Mouse (Mus musculus) gastrocnemius, adult 2 months (tissue): ENCODE results near the gene Fos. TPM values are rescaled to one million over a fixed set of nuclear protein-coding genes. Genes with fewer than 3 reads are reported as not detected.

Source experiments
- DNase-seq: peaks from one replicate; pipeline ENCODE4 v3.0.0; 2022
- H3K27ac ChIP-seq: fragments of 200-600 bp; 2 replicates; pipeline ENCODE4 v1.8.1; 2022; ENCODE audit warnings: mild to moderate bottlenecking
- H3K4me3 ChIP-seq: fragments of 200-600 bp; 2 replicates; pipeline ENCODE4 v1.8.1; 2022; ENCODE audit warnings: mild to moderate bottlenecking, moderate library complexity
- CTCF ChIP-seq: fragments of 200-600 bp; IDR thresholded peaks from 2 replicates; pipeline ENCODE4 v1.8.1; 2022; ENCODE audit warnings: antibody characterized with exemption, mild to moderate bottlenecking, moderate library complexity
- intact Hi-C: fragments of 180-260 bp; cut with DNase I; formaldehyde crosslinking; loops from one replicate; pipeline ENCODE4 v1.15.1; 2025
- total RNA-seq, 2 experiments: library from RNA; stranded (reverse); gene quantifications; 2 replicates each; pipeline ENCODE4 v1.2.3; 2021

The Fos gene
- total RNA-seq, 2 experiments from 2014 or later, result 3.6 to 8.7 TPM

GRCm38 (mm10) chr12:85467854-85468253 lies 5.8 kb upstream of the Fos start:
- no peak for TF ChIP-seq CTCF
- H3K27ac ChIP-seq, result 0 out of 2 replicates have a peak overlapping the region, but pooled peaks have one; percentile 12

GRCm38 (mm10) chr12:85468666-85469065 lies 5.0 kb upstream of the Fos start:
- intact Hi-C loops, result no loop called here
- Histone ChIP-seq H3K27ac (peak overlapping the region; percentile 44), H3K4me3 (no peak overlapping the region)
- DNase-seq, result no peak
- no peak for TF ChIP-seq CTCF

More at GRCm38 (mm10) chr12:85467854-85468253, 5.8 kb upstream of the Fos start:
- intact Hi-C loops, result no loop called here
- no peak overlapping the region for H3K4me3 ChIP-seq
- no peak for DNase-seq

- Histone ChIP-seq H3K27ac (peak overlapping the region; percentile 100), H3K4me3 (peak overlapping the region; percentile 90)
- intact Hi-C loops, result loop anchor here (1.0 to 2.0 kb wide), 2 partner anchors 17 to 35 kb away; no protein-coding TSS in a partner anchor
- peak; percentile 95 for DNase-seq
- TF ChIP-seq CTCF, result no peak
These were observed 1.6 kb upstream of the Fos start for GRCm38 (mm10) chr12:85471920-85472655.

GRCm38 (mm10) chr12:85472656-85473410 lies 857 bp upstream of the Fos start:
- DNase-seq, result no peak
- intact Hi-C loops, result loop anchor here (1.0 to 2.0 kb wide), 2 partner anchors 18 to 36 kb away; no protein-coding TSS in a partner anchor
- TF ChIP-seq CTCF, result no peak

GRCm38 (mm10) chr12:85474298-85475231 lies 875 bp downstream of the Fos start:
- intact Hi-C loops, result loop anchor here (5.0 kb wide), 1 partner anchor 102 kb away; the partner anchor contains the start of gene Tmed10
- peak overlapping the region; percentile 100 for H3K27ac ChIP-seq
- no peak for TF ChIP-seq CTCF
- peak overlapping the region; percentile 90 for H3K4me3 ChIP-seq
- peak; percentile 77 for DNase-seq

More at GRCm38 (mm10) chr12:85472656-85473410, 857 bp upstream of the Fos start:
- Histone ChIP-seq H3K4me3 (peak overlapping the region; percentile 90), H3K27ac (peak overlapping the region; percentile 100)

GRCm38 (mm10) chr12:85475232-85475919 lies 1.7 kb downstream of the Fos start:
- TF ChIP-seq CTCF, result no peak
- intact Hi-C loops, result loop anchor here (5.0 kb wide), 1 partner anchor 103 kb away; the partner anchor contains the start of gene Tmed10
- H3K27ac ChIP-seq, result peak overlapping the region; percentile 46
- H3K4me3 ChIP-seq, result peak overlapping the region; percentile 90
- DNase-seq, result no peak

- intact Hi-C loops, result loop anchor here (5.0 kb wide), 1 partner anchor 104 kb away; the partner anchor contains the start of gene Tmed10
- H3K4me3 ChIP-seq, result peak overlapping the region; percentile 90
These were observed 2.5 kb downstream of the Fos start for GRCm38 (mm10) chr12:85475920-85476828.

GRCm38 (mm10) chr12:85477219-85477618 lies 3.5 kb downstream of the Fos start:
- intact Hi-C loops, result loop anchor here (5.0 kb wide), 1 partner anchor 105 kb away; the partner anchor contains the start of gene Tmed10
- no peak for DNase-seq
- Histone ChIP-seq H3K4me3 (no peak overlapping the region; the same call in 1 of the 2 replicates), H3K27ac (no peak overlapping the region)
- no peak for TF ChIP-seq CTCF

More at GRCm38 (mm10) chr12:85475920-85476828, 2.5 kb downstream of the Fos start:
- DNase-seq, result no peak
- TF ChIP-seq CTCF, result no peak
- 0 out of 2 replicates have a peak overlapping the region, but pooled peaks have one; percentile 46 for H3K27ac ChIP-seq

GRCm38 (mm10) chr12:85477804-85478203 lies 4.1 kb downstream of the Fos start:
- intact Hi-C loops, result loop anchor here (5.0 kb wide), 1 partner anchor 106 kb away; the partner anchor contains the start of gene Tmed10
- Histone ChIP-seq H3K4me3 (no peak overlapping the region), H3K27ac (no peak overlapping the region)
- no peak for DNase-seq
- TF ChIP-seq CTCF, result peak; percentile 27

GRCm38 (mm10) chr12:85478696-85479095 lies 5.0 kb downstream of the Fos start:
- intact Hi-C loops, result loop anchor here (5.0 kb wide), 1 partner anchor 106 kb away; the partner anchor contains the start of gene Tmed10
- no peak overlapping the region for H3K27ac ChIP-seq
- DNase-seq, result no peak
- H3K4me3 ChIP-seq, result no peak overlapping the region
- TF ChIP-seq CTCF, result no peak
